Mouse (Mus musculus): ENCODE results near the gene Hnrnpa0. TPM values are rescaled to one million over a fixed set of nuclear protein-coding genes. Genes with fewer than 3 reads are reported as not detected.

Gene Hnrnpa0
- 10.3 and 16.5 TPM in 2 replicates for polyA plus RNA-seq (2021; fragmentation: Nextera tagmentation)
- long read RNA-seq, experiment 1, partial matches to known transcripts = 0 of 3 reads
- long read RNA-seq, experiment 1, other reads (novel, unspliced or antisense) = 0 of 3 reads
- long read RNA-seq, experiment 2, transcript Hnrnpa0-201 (1 exons, 2,678 nt) = major isoform, 35 of 35 reads
- long read RNA-seq, experiment 2, partial matches to known transcripts = 0 of 35 reads
- long read RNA-seq, experiment 2, other reads (novel, unspliced or antisense) = 0 of 35 reads

GRCm38 (mm10) chr13:58128396-58128767, at the start of gene Hnrnpa0:
Gene Hnrnpa0 (minus strand): TSS chr13:58128556.

GRCm38 (mm10) chr13:58157447-58158098, 29.2 kb upstream of the Hnrnpa0 start, which contains the start of gene Idnk:
Gene Idnk (plus strand): TSS chr13:58157649.

GRCm38 (mm10) chr13:58113061-58113900, 15.1 kb downstream of the Hnrnpa0 start, which contains the start of gene Klhl3:
Gene Klhl3 (minus strand): TSS chr13:58113592.

Other genes with a start within 250 kb of the Hnrnpa0 start
- 89.7 and 93.3 TPM in 2 replicates for gene Spock1, start 220.2 kb downstream of the Hnrnpa0 start, polyA plus RNA-seq (2021; fragmentation: Nextera tagmentation)
- 24.1 and 33.0 TPM in 2 replicates for gene Klhl3, start 15.0 kb downstream of the Hnrnpa0 start, polyA plus RNA-seq (2021; fragmentation: Nextera tagmentation)
- 59.9 and 67.7 TPM in 2 replicates for gene Idnk, start 29.1 kb upstream of the Hnrnpa0 start, polyA plus RNA-seq (2021; fragmentation: Nextera tagmentation)
- gene Ubqln1, start 87.1 kb upstream of the Hnrnpa0 start, polyA plus RNA-seq (2021; fragmentation: Nextera tagmentation) = 28.6 and 92.8 TPM in 2 replicates
- gene Gkap1, start 147.1 kb upstream of the Hnrnpa0 start, polyA plus RNA-seq (2021; fragmentation: Nextera tagmentation) = 7.5 and 9.8 TPM in 2 replicates
- 0.26 and 0.47 TPM in 2 replicates for gene Kif27, start 230.6 kb upstream of the Hnrnpa0 start, polyA plus RNA-seq (2021; fragmentation: Nextera tagmentation)

All from left cerebral cortex, adult 6 months (tissue).